Mouse (Mus musculus): ENCODE data around the gene Fth1. TPM values are rescaled to one million over a fixed set of nuclear protein-coding genes. Genes with fewer than 3 reads are reported as not detected.

Fth1 gene
- polyA plus RNA-seq, 1 experiment from 2014 or later, result 5,083 TPM

DNA sequence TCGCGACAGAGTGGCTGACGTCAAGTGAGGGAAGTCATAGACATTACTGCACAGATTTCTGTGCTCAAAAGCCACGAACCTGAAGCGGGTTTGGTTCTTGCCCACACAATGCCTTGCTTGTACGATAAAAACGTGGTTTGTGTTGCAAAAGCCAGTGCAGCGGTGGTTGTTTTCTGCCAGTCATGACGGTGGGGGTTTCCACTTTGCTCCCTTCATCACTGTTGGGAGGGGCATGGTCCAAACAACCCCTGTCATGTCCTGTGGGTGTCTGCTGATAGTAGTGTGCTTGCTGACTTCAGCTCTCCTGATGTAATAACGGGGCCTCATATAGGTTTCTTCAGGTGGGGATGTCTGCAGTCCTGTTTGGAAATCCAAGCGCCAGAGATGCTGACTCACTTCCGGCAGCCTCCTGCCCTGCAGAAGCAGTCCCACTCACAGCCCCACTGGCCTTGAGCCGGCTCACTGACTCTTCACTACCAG, 41.5 kb upstream of the Fth1 start:
- no peak overlapping the region for H3K9ac ChIP-seq (replicated peaks)
- H3K27ac ChIP-seq (ENCODE audit: low read depth), result peak overlapping the region; percentile 83
- peak; percentile 74 for ATAC-seq

DNA sequence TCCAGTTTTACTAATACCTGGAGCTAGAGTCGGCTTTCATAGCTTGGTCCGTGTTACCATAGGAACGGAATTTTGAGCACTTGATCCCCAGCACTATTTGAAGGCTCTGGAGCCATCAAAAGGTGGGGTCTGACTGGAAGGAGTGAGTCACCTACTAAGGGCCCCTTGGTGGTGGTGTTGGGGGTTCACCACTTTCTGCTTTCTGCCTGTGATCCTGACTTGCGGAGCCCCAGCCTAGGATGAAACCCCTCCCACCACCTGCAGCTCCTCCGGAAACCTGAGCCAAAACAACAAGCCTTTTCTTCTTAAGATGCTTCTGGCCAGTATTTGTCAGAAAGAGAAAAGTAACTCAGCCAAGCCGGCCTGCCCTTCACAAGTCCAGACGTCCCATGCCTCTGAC, 40.6 kb upstream of the Fth1 start:
- WGBS (ENCODE audit: insufficient replicate concordance), result 79% methylated on average over 7 of the region's 7 CpGs
- no peak overlapping the region for H3K4me3 ChIP-seq (ENCODE audit: low read depth, low read length)
- no peak overlapping the region for H3K27ac ChIP-seq (ENCODE audit: low read depth)
- H3K36me3 ChIP-seq (replicated peaks; ENCODE audit: insufficient read depth, low read length), result no peaks in the 10 kb centered on the region
- peaks cover 43% of the 10 kb centered on the region for H3K4me1 ChIP-seq (ENCODE audit: insufficient read depth)
- ATAC-seq (no peak), DNase-seq (no peak)
- H3K9me3 ChIP-seq (ENCODE audit: low read length), result no peaks in the 10 kb centered on the region
- H3K27me3 ChIP-seq (ENCODE audit: insufficient read depth, low read length), result no peaks in the 10 kb centered on the region
- no peak for TF ChIP-seq EP300 (IDR thresholded peaks at IDR 0.05; ENCODE audit: low read depth)
- TF ChIP-seq CTCF (IDR thresholded peaks at IDR 0.05; ENCODE audit: low read depth), result no peak
- H3K9ac ChIP-seq (replicated peaks), result no peak overlapping the region
- H3K4me2 ChIP-seq (ENCODE audit: low read depth, low read length), result no peak overlapping the region

More for the DNA sequence above, 41.5 kb upstream of the Fth1 start:
- Histone ChIP-seq H3K36me3 (replicated peaks; ENCODE audit: insufficient read depth, low read length) (no peaks in the 10 kb centered on the region), H3K4me2 (ENCODE audit: low read depth, low read length) (peak overlapping the region; percentile 69), H3K4me1 (ENCODE audit: insufficient read depth) (peaks cover 43% of the 10 kb centered on the region), H3K4me3 (ENCODE audit: low read depth, low read length) (peak overlapping the region; percentile 26), H3K9me3 (ENCODE audit: low read length) (no peaks in the 10 kb centered on the region), H3K27me3 (ENCODE audit: insufficient read depth, low read length) (no peaks in the 10 kb centered on the region)
- TF ChIP-seq EP300 (IDR thresholded peaks at IDR 0.05; ENCODE audit: low read depth) (peak; percentile 69), CTCF (IDR thresholded peaks at IDR 0.05; ENCODE audit: low read depth) (no peak)
- peak; percentile 68 for DNase-seq
- 17% methylated on average over 13 of the region's 13 CpGs for WGBS (ENCODE audit: insufficient replicate concordance)

DNA sequence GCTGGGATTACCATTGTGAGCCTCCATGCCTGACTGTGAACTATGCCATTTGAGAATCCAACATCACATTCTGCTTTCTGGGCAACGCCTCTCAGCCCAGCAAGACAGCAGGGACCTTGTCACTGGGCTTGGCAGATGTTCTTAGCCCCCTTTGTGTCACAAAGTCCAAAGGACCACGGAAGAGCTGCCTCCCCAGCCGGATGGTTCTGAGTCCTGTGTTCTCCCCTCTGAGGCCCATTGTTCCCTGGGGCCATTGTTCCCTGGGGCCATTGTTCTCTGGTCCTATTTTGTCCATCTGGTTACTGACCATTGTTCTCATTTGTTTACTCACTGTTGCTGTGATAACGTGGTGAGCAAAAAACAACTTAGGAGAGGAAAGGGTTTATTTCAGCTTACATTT, 39.5 kb upstream of the Fth1 start:
- Histone ChIP-seq H3K4me3 (ENCODE audit: low read depth, low read length) (no peak overlapping the region), H3K36me3 (replicated peaks; ENCODE audit: insufficient read depth, low read length) (no peaks in the 10 kb centered on the region), H3K27ac (ENCODE audit: low read depth) (0 out of 2 replicates have a peak overlapping the region, but pooled peaks have one; percentile 32), H3K9ac (replicated peaks) (no peak overlapping the region), H3K4me2 (ENCODE audit: low read depth, low read length) (no peak overlapping the region), H3K9me3 (ENCODE audit: low read length) (no peaks in the 10 kb centered on the region), H3K4me1 (ENCODE audit: insufficient read depth) (peaks cover 39% of the 10 kb centered on the region), H3K27me3 (ENCODE audit: insufficient read depth, low read length) (no peaks in the 10 kb centered on the region)
- no peak for DNase-seq
- 69% methylated on average over 4 of the region's 4 CpGs for WGBS (ENCODE audit: insufficient replicate concordance)
- no peak for TF ChIP-seq CTCF (IDR thresholded peaks at IDR 0.05; ENCODE audit: low read depth)
- TF ChIP-seq EP300 (IDR thresholded peaks at IDR 0.05; ENCODE audit: low read depth), result no peak
- no peak for ATAC-seq

DNA sequence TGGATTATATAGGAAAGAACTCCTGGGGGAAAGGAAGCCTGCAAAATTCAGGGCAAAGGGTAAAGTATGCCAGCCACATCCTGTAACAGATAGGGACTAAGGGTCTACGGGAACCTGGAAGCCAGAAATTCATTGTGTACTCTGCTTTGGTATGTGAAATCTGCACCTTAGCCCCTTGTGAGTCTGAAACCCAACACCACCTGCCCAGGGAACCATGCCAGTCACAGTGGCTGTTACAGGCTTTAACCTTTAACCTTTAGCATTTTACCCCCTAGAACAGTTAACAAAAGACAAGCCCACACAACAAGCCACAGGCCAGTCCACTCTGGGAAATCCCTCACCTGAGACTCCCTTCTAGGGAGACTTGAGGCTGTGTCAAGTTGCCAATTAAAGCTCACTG, 38.6 kb upstream of the Fth1 start:
- no peak overlapping the region for H3K4me2 ChIP-seq (ENCODE audit: low read depth, low read length)
- H3K9ac ChIP-seq (replicated peaks), result no peak overlapping the region
- H3K9me3 ChIP-seq (ENCODE audit: low read length), result no peaks in the 10 kb centered on the region
- H3K36me3 ChIP-seq (replicated peaks; ENCODE audit: insufficient read depth, low read length), result no peaks in the 10 kb centered on the region
- peaks cover 38% of the 10 kb centered on the region for H3K4me1 ChIP-seq (ENCODE audit: insufficient read depth)
- ATAC-seq (peak; percentile 45; the same call in 1 of the 2 replicates), DNase-seq (no peak)
- 0 out of 2 replicates have a peak overlapping the region, but pooled peaks have one; percentile 75 for H3K27ac ChIP-seq (ENCODE audit: low read depth)
- H3K4me3 ChIP-seq (ENCODE audit: low read depth, low read length), result no peak overlapping the region
- WGBS (ENCODE audit: insufficient replicate concordance), result 45% methylated on average over 1 of the region's 1 CpGs
- TF ChIP-seq EP300 (IDR thresholded peaks at IDR 0.05; ENCODE audit: low read depth), result no peak
- TF ChIP-seq CTCF (IDR thresholded peaks at IDR 0.05; ENCODE audit: low read depth), result no peak
- H3K27me3 ChIP-seq (ENCODE audit: insufficient read depth, low read length), result no peaks in the 10 kb centered on the region

DNA sequence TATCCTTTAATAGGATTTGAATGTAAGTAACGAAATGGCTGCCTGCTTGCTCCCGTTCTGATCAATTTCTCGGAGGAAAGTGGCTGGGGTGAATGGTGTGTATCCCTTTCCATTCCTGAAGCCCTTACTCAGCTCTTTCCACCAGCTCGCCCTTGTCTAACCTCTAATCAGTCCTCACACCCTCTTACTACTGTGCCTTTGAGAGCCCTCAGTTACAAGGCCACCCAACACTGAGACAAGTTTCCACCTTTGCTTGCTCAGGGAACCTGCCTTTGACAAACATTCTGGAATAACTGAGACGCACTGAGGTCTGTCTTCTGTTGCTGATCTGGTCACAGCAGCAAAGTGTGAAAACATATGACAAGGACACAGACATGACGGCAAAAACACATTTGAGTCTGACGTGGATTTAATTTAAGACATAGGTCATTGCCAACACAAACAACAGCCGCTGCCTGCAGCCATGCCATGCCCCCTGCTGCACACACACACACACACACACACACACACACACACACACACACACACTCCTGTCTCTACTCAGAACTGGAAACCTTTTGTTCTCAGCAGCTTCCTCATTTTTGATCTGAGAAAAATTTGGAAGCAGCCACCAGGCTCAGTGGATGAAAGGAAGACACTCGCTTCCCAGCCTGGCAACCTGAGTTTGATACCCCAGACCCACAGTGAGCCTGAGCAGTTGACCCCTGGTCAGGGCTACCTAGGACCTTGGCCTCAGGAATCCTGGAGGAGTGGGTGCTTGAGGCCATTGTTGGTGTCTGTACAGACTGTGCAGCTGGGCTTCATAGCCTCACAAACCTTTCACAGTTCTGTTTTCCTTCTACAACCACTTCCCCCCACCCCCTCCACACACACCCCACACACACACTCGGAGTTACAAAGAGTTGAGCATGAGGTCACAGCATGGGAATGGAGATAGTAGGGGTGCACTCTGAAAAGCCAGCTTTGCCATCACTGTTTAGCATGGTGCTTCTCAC, 37.6 kb upstream of the Fth1 start:
- WGBS (ENCODE audit: insufficient replicate concordance), result 43% methylated on average over 10 of the region's 10 CpGs
- H3K4me1 ChIP-seq (ENCODE audit: insufficient read depth), result peaks cover 33% of the 10 kb centered on the region
- no peak overlapping the region for H3K9ac ChIP-seq (replicated peaks)
- no peak overlapping the region for H3K4me3 ChIP-seq (ENCODE audit: low read depth, low read length)
- ATAC-seq (peak; percentile 30), DNase-seq (peak; percentile 46)
- no peaks in the 10 kb centered on the region for H3K27me3 ChIP-seq (ENCODE audit: insufficient read depth, low read length)
- H3K9me3 ChIP-seq (ENCODE audit: low read length), result no peaks in the 10 kb centered on the region
- TF ChIP-seq EP300 (IDR thresholded peaks at IDR 0.05; ENCODE audit: low read depth) (no peak), CTCF (IDR thresholded peaks at IDR 0.05; ENCODE audit: low read depth) (no peak)
- no peak overlapping the region for H3K4me2 ChIP-seq (ENCODE audit: low read depth, low read length)
- H3K27ac ChIP-seq (ENCODE audit: low read depth), result peak overlapping the region; percentile 75
- H3K36me3 ChIP-seq (replicated peaks; ENCODE audit: insufficient read depth, low read length), result no peaks in the 10 kb centered on the region

DNA sequence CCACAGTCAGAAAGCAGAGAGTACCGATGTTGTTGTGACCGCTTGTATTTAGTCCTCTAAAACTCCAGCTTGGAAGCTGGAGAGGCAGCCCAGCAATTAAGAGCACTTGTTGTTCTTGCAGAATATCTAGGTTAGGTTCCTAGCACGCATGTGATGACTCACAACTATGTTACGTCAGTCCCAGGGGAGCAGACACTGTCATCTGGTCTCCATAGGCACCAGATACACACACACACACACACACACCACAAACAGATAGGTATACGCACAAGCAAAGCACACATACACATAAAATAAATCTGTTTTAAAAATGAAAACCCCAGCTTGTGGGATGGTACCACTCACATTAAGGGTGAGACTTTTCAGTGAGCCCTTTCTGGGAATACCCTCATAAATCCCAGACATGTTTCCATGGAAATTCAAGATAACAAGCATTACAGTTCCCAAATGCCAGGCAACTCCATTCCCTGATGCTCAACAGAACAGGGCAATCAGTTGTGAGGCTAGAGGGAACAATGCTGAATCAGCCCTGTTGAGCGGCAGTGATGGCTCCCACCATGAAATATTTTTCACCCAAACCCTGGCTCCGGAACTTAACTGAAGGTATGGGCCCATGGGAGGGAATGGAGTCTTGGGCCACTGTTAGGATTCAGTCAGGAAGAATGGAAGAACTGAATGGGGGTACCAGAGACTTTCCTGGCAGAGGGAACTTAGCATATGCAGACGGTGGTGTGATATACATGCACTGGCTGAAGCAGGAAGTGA, 34.4 kb upstream of the Fth1 start:
- WGBS (ENCODE audit: insufficient replicate concordance), result 69% methylated on average over 8 of the region's 8 CpGs
- H3K4me1 ChIP-seq (ENCODE audit: insufficient read depth), result peaks cover 20% of the 10 kb centered on the region
- H3K27me3 ChIP-seq (ENCODE audit: insufficient read depth, low read length), result no peaks in the 10 kb centered on the region
- H3K9me3 ChIP-seq (ENCODE audit: low read length), result no peaks in the 10 kb centered on the region
- H3K4me2 ChIP-seq (ENCODE audit: low read depth, low read length), result no peak overlapping the region
- DNase-seq (no peak), ATAC-seq (no peak)
- TF ChIP-seq EP300 (IDR thresholded peaks at IDR 0.05; ENCODE audit: low read depth), result no peak
- no peak for TF ChIP-seq CTCF (IDR thresholded peaks at IDR 0.05; ENCODE audit: low read depth)
- no peak overlapping the region for H3K9ac ChIP-seq (replicated peaks)
- H3K4me3 ChIP-seq (ENCODE audit: low read depth, low read length), result no peak overlapping the region
- H3K27ac ChIP-seq (ENCODE audit: low read depth), result no peak overlapping the region
- no peaks in the 10 kb centered on the region for H3K36me3 ChIP-seq (replicated peaks; ENCODE audit: insufficient read depth, low read length)

Measured in liver, postnatal 0 days (tissue).